Mouse (Mus musculus) cerebellum, adult 11-12 months (tissue): ENCODE results near the gene Pik3ap1.
"Not testable (repeated sequence)": the region's sequence is repeated elsewhere in the genome, so short reads cannot be mapped to it uniquely, and the experiment has no call there.

ENCODE experiments used
- DNase-seq: peaks from one replicate; pipeline ENCODE4 v3.0.0; 2022

The Pik3ap1 gene

GRCm38 (mm10) chr19:41328743-41329142, 56.2 kb downstream of the Pik3ap1 start:
- DNase-seq = no peak

- DNase-seq = no peak
These were observed 61.1 kb downstream of the Pik3ap1 start for GRCm38 (mm10) chr19:41323813-41324212.

- no peak for DNase-seq
These were observed 61.8 kb downstream of the Pik3ap1 start for GRCm38 (mm10) chr19:41323125-41323524.

DNA sequence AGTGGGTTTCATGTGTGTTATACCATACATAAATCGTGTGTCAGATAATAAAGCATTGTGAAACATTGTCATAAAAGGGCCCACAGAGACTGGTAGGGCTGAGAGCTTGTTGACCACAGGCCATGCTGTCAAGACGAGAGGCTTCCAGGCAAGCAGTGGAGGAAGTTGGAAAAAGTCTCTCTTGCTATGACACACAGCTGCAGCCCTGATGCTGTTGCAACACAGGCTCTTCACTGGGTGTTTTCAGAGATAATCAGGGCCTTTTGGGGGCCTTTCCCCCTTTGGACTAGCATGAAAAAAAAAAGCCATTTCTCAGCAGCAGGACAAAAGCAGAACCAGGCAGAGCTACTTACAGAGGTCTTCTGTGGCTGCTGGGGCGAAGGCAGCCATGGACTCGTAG, 63.8 kb downstream of the Pik3ap1 start:
- no peak for DNase-seq

DNA sequence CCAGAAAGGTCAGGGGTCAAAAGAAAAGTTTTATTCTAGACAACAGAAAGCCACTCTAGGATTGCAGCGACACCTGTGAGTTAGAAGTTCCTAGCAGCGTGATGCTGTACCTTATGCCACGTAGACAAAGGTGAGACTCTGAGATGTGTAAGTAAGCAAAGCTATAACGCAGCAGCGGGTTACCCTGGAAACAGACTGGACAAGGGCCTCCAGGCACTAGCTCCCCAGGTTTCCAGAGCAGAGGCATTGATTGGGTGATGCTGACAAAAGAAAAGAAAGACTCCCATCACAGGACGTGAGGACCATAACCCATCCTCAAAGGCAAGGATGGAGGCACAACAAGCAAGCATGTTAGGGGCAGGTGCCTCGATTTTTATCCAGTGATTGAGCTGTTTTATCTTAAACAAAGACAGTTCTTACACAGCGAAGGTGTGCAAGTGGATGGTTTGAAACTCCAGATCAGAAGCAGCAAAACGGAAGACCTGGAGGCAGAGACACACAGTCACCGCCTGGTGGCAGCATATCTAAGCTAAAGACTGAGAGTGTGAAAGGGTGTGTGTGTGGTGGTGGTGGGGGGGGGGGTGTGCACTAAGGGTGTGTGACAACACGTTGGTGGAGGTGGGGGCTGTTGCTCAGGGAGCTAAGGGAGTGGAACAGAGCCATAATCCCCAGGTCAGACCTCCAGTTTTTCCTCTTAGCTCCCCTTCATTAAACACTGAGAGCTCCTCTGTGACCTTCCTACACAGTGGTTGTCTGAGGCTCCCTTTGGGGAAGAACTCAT, 67.4 kb downstream of the Pik3ap1 start:
- DNase-seq = peak; percentile 13

GRCm38 (mm10) chr19:41314696-41315095, 70.2 kb downstream of the Pik3ap1 start:
- DNase-seq = no peak

GRCm38 (mm10) chr19:41313663-41314062, 71.2 kb downstream of the Pik3ap1 start:
- DNase-seq = no peak

DNA sequence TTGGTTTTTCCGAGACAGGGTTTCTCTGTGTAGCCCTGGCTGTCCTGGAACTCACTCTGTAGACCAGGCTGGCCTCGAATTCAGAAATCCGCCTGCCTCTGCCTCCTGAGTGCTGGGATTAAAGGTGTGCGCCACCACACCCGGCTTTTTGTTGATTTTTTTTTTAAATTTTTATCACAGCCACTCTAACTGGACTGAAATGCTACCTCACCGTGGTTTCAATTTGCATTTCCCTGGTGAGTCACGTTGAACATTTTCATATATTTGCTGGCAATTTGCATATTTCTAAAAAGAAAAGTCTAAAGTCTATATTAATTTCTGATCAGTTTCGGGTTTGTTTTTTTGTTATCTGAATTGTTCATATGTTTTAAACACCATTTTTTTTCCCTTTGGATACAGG, 72.3 kb downstream of the Pik3ap1 start:
- DNase-seq = not testable (repeated sequence)

- no peak for DNase-seq
These were observed 72.9 kb downstream of the Pik3ap1 start for GRCm38 (mm10) chr19:41312027-41312426.

- no peak for DNase-seq
These were observed 73.8 kb downstream of the Pik3ap1 start for GRCm38 (mm10) chr19:41310971-41311703.

GRCm38 (mm10) chr19:41303933-41304332, 81.0 kb downstream of the Pik3ap1 start:
- no peak for DNase-seq

GRCm38 (mm10) chr19:41303433-41303832, 81.5 kb downstream of the Pik3ap1 start:
- no peak for DNase-seq

- no peak for DNase-seq
These were observed 83.0 kb downstream of the Pik3ap1 start for GRCm38 (mm10) chr19:41301856-41302255.

- no peak for DNase-seq
These were observed 85.5 kb downstream of the Pik3ap1 start for GRCm38 (mm10) chr19:41299446-41299845.

GRCm38 (mm10) chr19:41290952-41291619, 93.8 kb downstream of the Pik3ap1 start:
- DNase-seq = no peak

GRCm38 (mm10) chr19:41288568-41288967, 96.3 kb downstream of the Pik3ap1 start:
- no peak for DNase-seq

DNA sequence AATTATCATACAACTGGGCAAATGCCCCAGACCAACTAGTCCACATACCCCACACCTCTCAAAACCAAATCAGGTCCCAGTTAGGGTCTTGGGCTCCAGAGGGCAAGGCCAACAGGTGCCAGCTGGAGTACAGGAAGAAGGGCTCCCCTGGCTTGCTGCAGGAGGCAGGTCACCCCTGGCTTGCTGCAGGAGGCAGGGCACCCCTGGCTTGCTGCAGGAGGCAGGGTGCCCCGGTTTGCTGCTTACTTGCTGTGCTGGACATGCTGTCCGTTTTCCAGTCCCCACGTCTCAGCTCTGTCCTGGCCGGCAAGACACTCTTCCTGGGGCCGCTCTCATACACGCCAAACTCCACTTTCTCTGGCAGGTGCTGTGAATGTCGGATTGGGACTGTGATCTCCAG, 97.7 kb downstream of the Pik3ap1 start:
- DNase-seq = no peak

DNA sequence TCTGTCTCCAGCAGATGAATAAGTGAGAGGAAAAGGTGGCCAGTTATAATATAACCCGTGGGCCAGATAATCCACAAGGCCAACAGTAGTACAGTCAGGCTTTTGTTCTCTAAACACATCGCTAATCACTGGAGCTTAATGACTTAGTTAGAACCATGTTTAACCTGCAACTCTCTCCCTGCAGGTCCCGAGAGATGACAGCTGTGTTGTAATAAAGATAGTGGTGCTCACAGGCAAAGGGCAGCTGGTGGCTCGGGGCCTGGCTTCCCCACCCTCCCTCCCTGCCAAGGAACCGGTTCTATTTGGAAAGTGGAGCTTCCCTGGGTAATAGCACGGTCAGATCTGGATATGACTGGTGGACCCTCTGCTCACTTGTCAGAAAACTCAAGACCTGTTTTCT, 100.4 kb downstream of the Pik3ap1 start:
- no peak for DNase-seq

- no peak for DNase-seq
These were observed 102.2 kb downstream of the Pik3ap1 start for GRCm38 (mm10) chr19:41282718-41283117.

DNA sequence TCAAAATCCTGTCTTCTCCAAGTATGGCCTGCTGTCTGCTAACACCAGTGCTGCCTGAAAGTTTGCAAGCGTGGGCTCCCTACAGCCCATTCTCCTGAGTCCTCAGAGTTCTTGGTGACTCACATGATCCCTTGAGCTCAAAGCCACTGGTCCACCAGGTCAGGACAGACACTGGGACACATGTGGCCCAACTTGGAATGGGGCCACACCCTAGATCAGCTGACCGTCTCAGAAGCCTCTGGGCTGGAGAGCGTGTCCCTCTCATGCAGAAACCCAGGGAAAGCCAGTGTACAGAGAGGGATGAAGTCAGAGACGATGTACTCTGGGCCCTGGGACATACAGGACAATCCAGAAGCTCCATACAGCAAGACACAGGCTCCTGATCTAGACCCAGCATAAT, 102.7 kb downstream of the Pik3ap1 start:
- no peak for DNase-seq

GRCm38 (mm10) chr19:41279724-41280244, 105.1 kb downstream of the Pik3ap1 start:
- no peak for DNase-seq

- no peak for DNase-seq
These were observed 106.3 kb downstream of the Pik3ap1 start for GRCm38 (mm10) chr19:41278606-41279005.

- DNase-seq = no peak
These were observed 109.3 kb downstream of the Pik3ap1 start for GRCm38 (mm10) chr19:41275588-41275987.

DNA sequence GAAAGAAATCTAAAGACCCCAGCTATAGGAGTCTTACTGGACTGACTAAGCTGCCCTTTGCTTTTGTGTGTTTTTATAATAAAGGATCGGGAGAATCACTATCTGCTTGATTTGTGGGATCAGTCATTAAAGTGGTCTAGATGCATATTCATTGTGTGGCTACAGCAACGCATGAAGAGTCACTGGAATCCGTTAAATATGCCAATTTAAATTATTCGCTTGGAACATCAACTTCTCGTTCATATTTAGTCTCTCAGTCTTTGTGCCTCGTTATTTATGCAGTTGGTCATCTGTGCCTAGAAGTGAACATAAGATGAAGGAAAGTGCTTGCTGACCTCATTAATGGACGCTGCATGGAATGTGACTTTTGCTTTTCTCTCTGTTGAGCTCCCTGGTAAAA, 114.0 kb downstream of the Pik3ap1 start:
- DNase-seq = no peak
